Mouse (Mus musculus) embryonic facial prominence, embryonic 11.5 days (tissue): ENCODE data around the gene Kcnma1. TPM values are rescaled to one million over a fixed set of nuclear protein-coding genes. Genes with fewer than 3 reads are reported as not detected.

ENCODE experiments used
- ATAC-seq: fragments of 200-750 bp; cut with Nextera tagmentation; replicated peaks from 2 replicates; pipeline ENCODE4 v1.8.0; 2017; ENCODE audit warnings: low read depth; ENCODE audit not compliant: insufficient number of reproducible peaks, low FRiP score, low TSS enrichment
- DNase-seq: peaks from one replicate; pipeline ENCODE4 v3.0.0-alpha.2; 2015; ENCODE audit warnings: low spot score
- H3K27ac ChIP-seq: fragments of 300-500 bp; sonication (generic); replicated peaks from 2 replicates; pipeline ENCODE4 v1.5.1; 2014; ENCODE audit warnings: mild to moderate bottlenecking, low read depth, low read length, control low read depth
- H3K27me3 ChIP-seq: fragments of 300-500 bp; sonication (generic); 2 replicates; pipeline ENCODE4 v1.6.1; 2014; ENCODE audit warnings: mild to moderate bottlenecking, low read length, moderate library complexity, mixed read lengths; ENCODE audit not compliant: control insufficient read depth, insufficient read depth
- H3K36me3 ChIP-seq: fragments of 300-500 bp; sonication (generic); replicated peaks from 2 replicates; pipeline ENCODE4 v1.6.1; 2014; ENCODE audit warnings: low read depth, mild to moderate bottlenecking, low read length, moderate library complexity, mixed read lengths; ENCODE audit not compliant: control insufficient read depth, insufficient read depth
- H3K4me1 ChIP-seq: fragments of 300-500 bp; sonication (generic); 2 replicates; pipeline ENCODE4 v1.6.1; 2014; ENCODE audit warnings: low read length, mixed read lengths; ENCODE audit not compliant: control insufficient read depth, insufficient read depth
- H3K4me2 ChIP-seq: fragments of 300-500 bp; sonication (generic); 2 replicates; pipeline ENCODE4 v1.6.1; 2014; ENCODE audit warnings: low read depth, mild to moderate bottlenecking, control low read depth, low read length, moderate library complexity
- H3K4me3 ChIP-seq: fragments of 300-500 bp; sonication (generic); 2 replicates; pipeline ENCODE4 v1.5.1; 2014; ENCODE audit warnings: low read depth, low read length, control low read depth
- H3K9ac ChIP-seq: fragments of 300-500 bp; sonication (generic); replicated peaks from 2 replicates; pipeline ENCODE4 v1.6.1; 2014; ENCODE audit warnings: mild to moderate bottlenecking, control low read depth, low read length
- H3K9me3 ChIP-seq: fragments of 300-500 bp; sonication (generic); replicated peaks from 2 replicates; pipeline ENCODE4 v1.6.1; 2016; ENCODE audit warnings: mild to moderate bottlenecking, low read length, inconsistent platforms, mixed read lengths; ENCODE audit not compliant: control insufficient read depth
- WGBS: fragments of 180-500 bp; shearing (Covaris S2); extraction: QIAGEN DNeasy Blood & Tissue Kit; methylation state at CpG from one replicate; pipeline ENCODE4 v1.1.7; 2014; 5-methylcytosine and 5-hydroxymethylcytosine counted together
- polyA plus RNA-seq: library from polyadenylated mRNA; unstranded; fragments of >200 nt; fragmentation: Nextera tagmentation; extraction: Ambion mirVana; gene quantifications from 2 replicates; pipeline ENCODE4 v1.2.1, GENCODE M21; 2014

Gene Kcnma1
- polyA plus RNA-seq, 1 experiment from 2014 or later: 0.87 TPM

DNA sequence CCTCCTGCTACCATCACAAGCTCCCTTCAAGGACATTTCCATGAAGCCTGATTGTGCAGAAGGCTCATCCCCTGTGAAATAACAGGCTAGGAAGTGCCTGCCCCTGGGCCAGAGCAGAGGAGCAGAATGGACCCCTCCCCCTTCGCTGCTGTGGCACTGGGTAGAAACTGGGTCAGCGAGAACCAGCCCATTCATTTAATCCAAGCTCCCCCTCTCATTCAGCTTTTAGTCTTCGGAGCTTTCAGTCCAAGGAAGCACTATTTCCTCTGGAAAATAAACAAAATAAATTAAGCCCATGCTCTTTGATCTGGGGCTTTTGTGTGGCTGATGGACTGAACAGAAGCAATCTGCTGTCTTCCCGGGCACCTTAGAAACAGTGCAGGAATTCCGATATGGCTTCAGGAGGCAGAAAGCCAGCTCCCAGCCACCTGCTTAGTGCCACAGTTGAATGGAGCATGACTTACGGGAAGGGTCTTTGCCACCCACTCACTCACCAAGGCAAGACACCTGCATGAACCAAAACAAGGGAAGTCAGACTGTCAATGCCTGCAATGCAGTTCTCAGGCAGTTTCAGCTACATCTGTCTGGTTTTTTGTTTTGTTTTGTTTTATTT lies 165.7 kb downstream of the Kcnma1 start:
- H3K36me3 ChIP-seq: no peaks in the 10 kb centered on the region
- no peak overlapping the region for H3K9ac ChIP-seq
- H3K4me3 ChIP-seq: no peak overlapping the region
- DNase-seq (no peak), ATAC-seq (no peak)
- H3K4me1 ChIP-seq: no peaks in the 10 kb centered on the region
- no peak overlapping the region for H3K27ac ChIP-seq
- H3K9me3 ChIP-seq: no peaks in the 10 kb centered on the region
- no peak overlapping the region for H3K4me2 ChIP-seq
- WGBS: 45% methylated on average over 6 of the region's 6 CpGs
- no peaks in the 10 kb centered on the region for H3K27me3 ChIP-seq

DNA sequence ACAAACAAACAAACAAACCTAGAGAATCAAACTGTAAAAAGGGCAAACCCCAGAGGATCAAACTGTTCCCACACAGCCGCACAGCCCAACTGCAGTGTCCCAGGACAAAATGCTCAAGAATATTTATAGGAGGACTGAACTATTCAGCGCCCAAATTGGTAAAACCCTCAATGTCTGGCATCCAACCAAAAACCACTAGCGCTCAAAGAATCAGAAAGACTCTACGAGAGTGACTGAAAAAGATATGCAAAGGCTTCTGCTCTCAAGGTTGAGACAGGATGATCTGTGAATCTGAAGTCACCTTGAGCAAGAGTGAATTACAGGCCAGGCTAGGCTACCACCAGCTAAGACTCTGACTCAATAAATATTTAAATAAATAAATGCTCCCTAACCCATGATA lies 167.6 kb downstream of the Kcnma1 start:
- no peak for ATAC-seq
- Histone ChIP-seq H3K4me2 (no peak overlapping the region), H3K9me3 (no peaks in the 10 kb centered on the region), H3K36me3 (no peaks in the 10 kb centered on the region), H3K27ac (no peak overlapping the region), H3K4me3 (no peak overlapping the region), H3K4me1 (no peaks in the 10 kb centered on the region), H3K27me3 (no peaks in the 10 kb centered on the region), H3K9ac (no peak overlapping the region)
- no peak for DNase-seq
- WGBS: 91% methylated on average over 4 of the region's 4 CpGs

DNA sequence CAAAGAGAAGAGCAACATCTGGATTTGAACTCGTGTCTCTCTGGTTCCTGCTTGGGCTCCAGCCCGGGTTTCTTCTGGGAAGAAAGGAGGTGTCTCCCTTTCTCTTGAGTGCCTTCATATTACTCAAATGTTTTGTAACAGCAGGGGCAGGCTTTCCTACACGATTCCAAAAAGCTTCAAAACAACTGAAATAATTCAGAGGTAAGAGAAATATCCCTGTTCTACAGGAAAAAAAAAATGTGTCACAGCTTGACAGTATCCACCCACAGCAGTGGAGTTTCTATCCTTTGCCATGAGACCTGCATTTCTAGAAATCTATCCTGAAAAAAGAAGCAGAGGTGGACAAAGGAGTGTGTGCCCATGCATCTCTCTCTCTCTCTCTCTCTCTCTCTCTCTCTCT lies 172.3 kb downstream of the Kcnma1 start:
- H3K9me3 ChIP-seq: no peaks in the 10 kb centered on the region
- H3K27me3 ChIP-seq: no peaks in the 10 kb centered on the region

DNA sequence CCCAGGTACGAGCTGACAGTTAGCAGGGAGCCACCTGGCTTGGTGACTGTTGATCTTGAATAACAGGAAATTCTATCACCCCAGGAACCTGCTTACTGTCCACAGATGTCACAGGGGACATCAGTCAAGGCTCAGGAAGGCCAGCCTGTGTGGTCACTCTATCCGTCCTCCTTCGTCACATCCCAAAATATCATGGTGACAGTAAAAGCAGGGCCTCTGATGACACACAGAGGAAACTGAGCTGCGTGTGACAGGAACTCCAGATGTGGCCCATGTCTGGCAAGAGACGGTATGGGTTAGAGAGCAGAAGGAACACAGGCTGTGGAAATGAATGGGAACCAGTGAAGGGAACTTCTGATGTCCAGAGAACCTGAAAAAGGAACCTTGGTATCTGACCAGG lies 174.7 kb downstream of the Kcnma1 start:
- no peaks in the 10 kb centered on the region for H3K9me3 ChIP-seq
- no peak overlapping the region for H3K9ac ChIP-seq
- no peaks in the 10 kb centered on the region for H3K36me3 ChIP-seq
- ATAC-seq (no peak), DNase-seq (no peak)
- no peak overlapping the region for H3K4me2 ChIP-seq
- H3K4me1 ChIP-seq: no peaks in the 10 kb centered on the region
- no peaks in the 10 kb centered on the region for H3K27me3 ChIP-seq
- 78% methylated on average over 5 of the region's 5 CpGs for WGBS
- H3K4me3 ChIP-seq: no peak overlapping the region
- H3K27ac ChIP-seq: no peak overlapping the region

More for the DNA sequence above, 172.3 kb downstream of the Kcnma1 start:
- H3K36me3 ChIP-seq: no peaks in the 10 kb centered on the region
- no peaks in the 10 kb centered on the region for H3K4me1 ChIP-seq
- no peak overlapping the region for H3K9ac ChIP-seq
- no peak for ATAC-seq
- H3K27ac ChIP-seq: no peak overlapping the region
- DNase-seq: no peak
- no peak overlapping the region for H3K4me2 ChIP-seq
- WGBS: 71% methylated on average over 3 of the region's 3 CpGs
- H3K4me3 ChIP-seq: no peak overlapping the region

DNA sequence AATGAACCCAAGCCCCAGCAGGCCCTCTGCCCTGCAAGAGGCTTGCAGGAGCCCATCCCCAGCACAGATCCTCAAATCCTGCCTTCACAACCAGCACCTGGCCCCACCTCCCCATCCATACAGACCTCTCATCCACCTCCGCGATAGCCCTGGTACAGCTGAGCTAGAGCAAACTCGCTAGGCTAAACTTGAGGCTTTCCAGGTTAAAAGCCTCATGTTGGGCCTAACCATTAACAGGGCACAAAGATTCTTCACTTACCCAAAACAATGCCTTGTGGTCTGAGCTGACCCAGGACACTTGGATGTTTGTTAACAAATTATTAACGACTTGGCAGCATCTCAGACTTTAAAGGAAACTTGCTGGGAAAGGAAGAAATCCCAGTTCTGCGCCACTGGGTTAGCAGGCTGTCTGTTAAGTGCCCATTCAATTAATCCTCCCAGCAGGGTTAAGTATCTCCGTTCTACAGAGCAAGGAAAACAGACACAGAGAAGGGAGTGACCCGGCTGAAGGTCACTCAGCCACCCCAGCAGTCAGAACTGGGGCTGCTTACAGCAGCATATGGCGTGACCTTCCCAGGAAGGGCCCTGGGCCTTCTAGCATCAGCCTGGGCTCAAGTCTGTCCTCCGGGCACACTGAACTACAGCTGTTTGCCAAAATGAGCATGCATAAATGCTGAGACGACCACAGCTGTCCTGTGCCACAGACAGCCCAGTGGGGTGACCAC lies 178.7 kb downstream of the Kcnma1 start:
- H3K4me3 ChIP-seq: no peak overlapping the region
- no peaks in the 10 kb centered on the region for H3K4me1 ChIP-seq
- DNase-seq (no peak), ATAC-seq (no peak)
- no peak overlapping the region for H3K9ac ChIP-seq
- H3K4me2 ChIP-seq: no peak overlapping the region
- H3K27ac ChIP-seq: no peak overlapping the region
- no peaks in the 10 kb centered on the region for H3K36me3 ChIP-seq
- no peaks in the 10 kb centered on the region for H3K9me3 ChIP-seq
- H3K27me3 ChIP-seq: no peaks in the 10 kb centered on the region
- 25% methylated on average over 10 of the region's 10 CpGs for WGBS

DNA sequence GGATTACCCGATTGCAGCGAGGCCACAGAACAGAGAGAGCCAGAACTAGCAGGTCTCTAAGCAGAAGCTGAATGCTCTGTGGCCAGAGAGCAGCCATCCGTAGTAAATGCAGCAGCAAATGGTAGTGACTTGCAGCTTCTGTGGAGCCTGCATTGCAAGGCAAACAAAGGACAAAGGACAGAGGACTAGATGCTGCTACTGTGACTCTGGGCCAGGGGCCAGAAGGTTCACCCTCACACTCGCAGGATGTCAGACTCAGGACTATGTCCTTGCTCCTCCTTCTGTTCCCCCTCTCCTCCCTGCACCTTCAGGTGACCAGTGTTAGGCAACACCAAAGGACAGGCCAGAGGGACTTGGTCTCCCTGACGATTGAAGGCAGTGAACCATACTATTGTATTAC lies 183.0 kb downstream of the Kcnma1 start:
- no peaks in the 10 kb centered on the region for H3K27me3 ChIP-seq
- H3K4me2 ChIP-seq: no peak overlapping the region
- no peaks in the 10 kb centered on the region for H3K9me3 ChIP-seq
- WGBS: 40% methylated on average over 5 of the region's 5 CpGs
- no peaks in the 10 kb centered on the region for H3K36me3 ChIP-seq
- H3K4me3 ChIP-seq: no peak overlapping the region
- H3K9ac ChIP-seq: no peak overlapping the region
- ATAC-seq: no peak
- DNase-seq: no peak
- H3K4me1 ChIP-seq: no peaks in the 10 kb centered on the region
- H3K27ac ChIP-seq: no peak overlapping the region

DNA sequence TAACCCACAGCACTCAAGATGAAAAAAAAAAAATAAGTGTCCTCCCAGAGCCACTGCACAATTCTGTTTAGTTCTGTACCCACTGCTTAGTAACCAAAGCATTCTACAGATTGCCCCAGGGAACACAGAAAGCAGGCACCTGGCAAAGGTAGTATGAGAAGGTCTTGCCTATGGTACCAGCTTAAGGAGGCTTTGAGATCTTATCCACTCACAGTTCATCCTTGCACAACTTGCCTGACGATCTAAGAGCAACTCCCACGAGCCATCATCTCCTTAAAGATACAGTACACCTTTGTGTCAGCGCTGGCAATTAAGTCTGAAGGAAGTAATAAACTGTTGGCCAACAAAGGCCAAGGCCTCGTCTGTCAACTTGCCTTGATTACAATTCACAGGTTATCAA lies 184.0 kb downstream of the Kcnma1 start:
- WGBS: 42% methylated on average over 4 of the region's 4 CpGs
- Histone ChIP-seq H3K4me1 (no peaks in the 10 kb centered on the region), H3K27me3 (no peaks in the 10 kb centered on the region), H3K4me3 (no peak overlapping the region), H3K4me2 (no peak overlapping the region), H3K36me3 (no peaks in the 10 kb centered on the region), H3K27ac (no peak overlapping the region), H3K9ac (no peak overlapping the region), H3K9me3 (no peaks in the 10 kb centered on the region)
- DNase-seq: no peak
- ATAC-seq: no peak

DNA sequence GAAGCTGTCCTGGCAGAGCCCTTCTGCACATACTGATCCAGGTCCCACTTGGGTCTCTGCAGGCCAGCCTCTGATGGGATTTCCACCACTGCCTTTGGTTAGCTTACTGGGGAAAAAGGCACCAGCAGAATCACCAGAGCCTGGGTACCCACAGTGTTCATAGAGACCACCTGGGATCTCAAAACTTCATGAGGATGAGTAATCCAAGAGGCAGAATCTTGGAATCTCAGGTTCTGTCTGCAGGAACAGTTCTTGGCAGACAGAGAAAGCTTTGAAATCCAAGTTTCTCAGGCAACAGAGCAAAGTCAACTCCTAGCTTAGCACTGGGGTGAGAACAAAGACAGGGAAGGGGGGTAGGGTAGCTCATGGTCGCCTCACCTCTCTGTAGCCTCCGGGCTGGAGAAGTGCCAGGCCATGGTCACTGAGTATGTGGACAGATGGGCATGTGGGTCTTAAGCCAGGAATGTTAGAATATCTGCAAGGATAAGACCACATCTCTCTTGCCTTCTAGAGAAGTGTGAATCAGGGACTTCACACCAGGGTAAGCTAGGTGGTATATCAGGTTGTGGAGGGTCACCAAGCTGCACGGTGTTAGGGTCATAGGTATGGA lies 185.5 kb downstream of the Kcnma1 start:
- DNase-seq (no peak), ATAC-seq (no peak)
- H3K9me3 ChIP-seq: no peaks in the 10 kb centered on the region
- H3K4me3 ChIP-seq: no peak overlapping the region
- H3K27ac ChIP-seq: no peak overlapping the region
- no peaks in the 10 kb centered on the region for H3K4me1 ChIP-seq
- no peak overlapping the region for H3K4me2 ChIP-seq
- WGBS: 89% methylated on average over 3 of the region's 3 CpGs
- H3K27me3 ChIP-seq: no peaks in the 10 kb centered on the region
- H3K9ac ChIP-seq: no peak overlapping the region
- no peaks in the 10 kb centered on the region for H3K36me3 ChIP-seq
